Mouse (Mus musculus): ENCODE results near the gene Kcna10.
A peak's percentile ranks its signal among the peaks of the same experiment; 100 is the strongest.

The Kcna10 gene

DNA sequence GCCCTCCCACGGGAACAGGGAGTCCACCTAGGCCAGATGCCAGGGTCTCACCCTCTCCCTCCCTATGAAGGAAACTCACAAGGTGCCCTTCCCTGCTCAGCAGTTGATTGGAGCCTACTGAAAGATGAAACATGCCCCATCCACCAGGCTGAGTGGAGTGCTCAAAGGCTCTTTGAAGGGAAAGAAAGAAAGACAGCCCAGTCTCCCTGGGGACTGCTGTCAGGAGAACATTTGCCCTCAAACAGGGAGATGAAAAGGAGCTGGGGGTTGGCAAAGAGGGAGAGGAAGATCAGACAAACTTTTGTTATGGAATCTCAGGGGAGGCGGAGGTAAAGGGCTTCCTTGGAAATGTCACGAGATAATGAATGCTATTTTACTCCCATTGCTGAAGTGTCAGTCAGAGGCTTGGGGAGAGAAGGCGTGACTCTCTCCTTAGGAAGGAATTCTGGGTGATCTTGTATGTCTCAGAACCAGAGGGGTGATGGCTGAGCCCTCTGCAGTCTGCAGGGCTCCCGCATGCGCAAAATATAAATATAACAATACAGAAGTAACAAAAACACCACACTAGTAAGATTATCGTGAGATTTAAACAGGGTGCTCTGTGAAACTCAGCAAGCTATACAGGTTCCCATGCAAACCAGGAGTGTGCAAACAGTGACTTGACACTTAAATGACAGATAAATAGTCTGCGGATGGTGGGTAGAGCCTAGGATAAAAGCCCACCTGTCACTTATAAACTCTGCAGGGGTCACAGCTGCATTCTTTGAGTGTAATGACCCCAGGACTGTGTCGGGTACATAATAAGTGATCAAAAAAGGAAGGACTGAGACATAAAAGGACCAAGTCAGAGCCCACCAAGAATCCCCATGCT lies 18.7 kb downstream of the Kcna10 start:
- DNase-seq (ENCODE audit: low spot score in 2 of 2), result no peak

DNA sequence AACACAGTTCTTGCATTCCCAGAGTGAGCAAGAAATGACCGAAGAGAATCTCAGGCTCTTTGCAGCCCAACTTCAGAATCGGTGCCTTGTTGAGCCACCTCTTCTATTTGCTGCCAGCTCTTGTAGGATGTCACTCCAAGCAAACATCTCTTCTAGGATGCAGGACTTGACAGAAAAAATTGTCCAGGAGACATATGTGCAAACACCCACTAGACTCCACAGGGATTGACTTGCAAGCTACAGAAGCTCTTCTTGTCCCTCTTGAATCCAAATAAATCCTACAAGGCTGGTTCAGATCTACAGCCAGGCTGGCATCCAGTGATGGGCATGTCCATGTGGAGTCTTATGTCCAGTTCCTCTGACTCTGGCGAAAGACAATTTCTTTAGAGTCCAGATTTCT lies 21.6 kb downstream of the Kcna10 start:
- DNase-seq (ENCODE audit: low spot score in 2 of 2), result no peak

DNA sequence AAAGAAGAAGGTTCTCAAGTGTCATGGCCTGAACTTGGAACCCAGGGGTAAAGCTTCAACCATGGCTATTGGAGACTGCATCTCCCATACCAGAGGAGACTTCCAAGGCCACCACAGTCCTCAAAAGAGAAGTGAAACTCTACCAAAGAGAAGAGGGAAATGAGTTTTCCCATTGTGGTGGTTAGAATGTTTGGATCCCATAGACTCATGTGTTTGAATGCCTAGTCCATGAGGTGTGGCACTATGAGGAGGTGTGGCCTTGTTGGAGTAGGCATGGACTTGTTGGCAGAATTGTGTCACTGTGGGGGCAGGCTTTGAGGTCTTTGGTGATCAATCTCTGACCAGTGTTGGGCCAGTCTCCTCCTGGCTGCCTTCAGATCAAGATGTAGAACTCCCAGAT lies 22.3 kb downstream of the Kcna10 start:
- DNase-seq (ENCODE audit: low spot score in 2 of 2), result no peak

DNA sequence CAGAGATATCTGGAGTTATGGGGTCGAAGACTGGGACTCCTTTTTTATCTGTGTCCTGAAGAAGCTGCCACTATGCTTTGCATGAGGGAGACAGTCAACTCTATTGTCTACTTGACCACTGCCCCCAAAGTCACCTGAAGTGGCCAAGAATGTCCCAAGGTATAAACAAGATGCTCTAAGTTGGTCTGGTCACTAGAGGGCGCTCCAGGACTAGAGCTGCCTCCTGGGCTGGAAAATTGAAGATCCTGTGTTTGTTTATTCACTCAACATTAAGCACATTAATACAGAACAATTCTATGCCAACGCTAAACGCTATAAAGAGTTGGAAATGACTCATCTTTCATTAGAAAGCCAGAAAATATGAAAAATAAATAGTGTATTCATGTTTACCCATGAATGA lies 23.1 kb downstream of the Kcna10 start:
- peak; percentile 57 to 65 for DNase-seq (ENCODE audit: low spot score in 2 of 2)

DNA sequence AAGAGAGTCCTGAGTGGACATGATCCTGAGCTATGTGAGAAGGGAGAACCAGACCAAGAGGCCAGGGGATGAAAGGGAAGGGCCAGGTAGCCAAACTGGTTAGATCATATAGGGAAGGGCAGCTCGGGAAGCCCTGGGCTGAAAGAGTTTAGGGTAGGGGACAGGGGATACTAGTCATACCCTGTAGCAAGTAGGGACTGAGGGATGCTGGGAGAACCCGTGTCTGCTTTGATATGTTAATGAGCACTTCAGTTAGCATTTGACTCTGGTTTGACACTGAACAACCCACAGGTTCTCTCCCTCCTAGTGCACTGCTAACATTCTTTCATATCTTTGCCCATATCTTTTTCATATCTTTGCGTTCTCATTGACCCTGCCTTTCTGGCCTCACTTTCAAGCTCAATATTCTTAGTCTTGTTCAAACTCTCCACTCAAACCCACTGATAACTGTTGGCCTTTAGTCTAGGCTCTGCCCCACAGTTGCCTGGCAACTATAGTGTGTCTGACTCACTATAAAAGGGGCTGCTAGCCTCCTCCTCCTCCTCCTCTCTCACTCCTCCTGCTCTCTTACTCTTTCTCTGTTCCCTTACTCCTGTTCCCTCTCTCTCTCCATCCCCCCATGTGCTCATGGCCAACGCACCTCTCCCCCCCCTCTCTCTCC lies 23.8 kb downstream of the Kcna10 start:
- no peak for DNase-seq (ENCODE audit: low spot score in 2 of 2)

DNA sequence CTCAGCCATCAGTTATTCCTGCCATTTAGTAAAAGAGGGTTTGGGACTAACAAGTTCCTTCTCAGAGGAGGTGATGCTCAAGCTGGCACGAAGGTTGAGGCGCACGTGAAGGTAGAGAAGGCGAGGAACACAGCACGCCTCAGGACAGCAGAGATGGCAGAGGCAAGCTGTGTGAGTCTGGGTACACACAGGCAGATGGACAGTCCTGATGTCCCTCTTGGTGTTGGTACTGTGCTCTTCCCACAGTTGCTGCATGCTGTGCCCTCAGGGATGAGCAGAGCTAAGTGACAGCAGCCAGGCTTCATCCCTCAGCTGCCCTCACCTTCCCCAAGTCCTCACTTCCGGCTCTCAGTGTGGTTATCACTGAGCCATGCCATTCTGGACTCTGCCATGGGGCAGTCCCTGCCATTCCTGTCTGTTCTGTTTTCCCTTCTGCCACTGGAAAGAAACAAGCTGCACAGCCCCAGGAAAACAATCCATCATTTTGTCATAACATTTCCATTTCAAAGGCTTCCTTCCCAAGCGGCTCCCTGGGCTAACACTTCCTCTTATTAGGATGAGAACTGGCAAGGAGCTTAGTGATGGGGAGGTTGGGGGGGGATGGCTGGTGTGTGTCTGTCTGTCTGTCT lies 24.9 kb downstream of the Kcna10 start:
- no peak for DNase-seq (ENCODE audit: low spot score in 2 of 2)

DNA sequence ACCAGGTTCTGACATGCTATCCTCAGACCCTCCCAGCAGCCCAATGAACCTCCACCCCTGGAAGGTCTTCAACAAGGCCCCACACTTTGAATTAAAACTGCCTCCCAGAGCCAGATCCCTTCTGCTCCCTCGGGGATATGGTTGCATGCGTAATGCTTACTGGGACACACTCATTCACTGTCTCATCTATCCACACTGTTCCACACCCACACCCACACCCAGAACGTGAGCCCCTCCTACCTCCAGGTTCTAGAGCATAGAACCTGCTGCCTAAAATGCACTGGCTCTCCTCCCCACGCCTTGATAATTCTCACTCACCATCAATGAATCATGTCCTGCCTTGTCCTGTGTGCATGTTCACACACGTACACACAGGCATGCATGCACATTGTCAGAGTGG lies 31.8 kb downstream of the Kcna10 start:
- no peak for DNase-seq (ENCODE audit: low spot score in 2 of 2)

DNA sequence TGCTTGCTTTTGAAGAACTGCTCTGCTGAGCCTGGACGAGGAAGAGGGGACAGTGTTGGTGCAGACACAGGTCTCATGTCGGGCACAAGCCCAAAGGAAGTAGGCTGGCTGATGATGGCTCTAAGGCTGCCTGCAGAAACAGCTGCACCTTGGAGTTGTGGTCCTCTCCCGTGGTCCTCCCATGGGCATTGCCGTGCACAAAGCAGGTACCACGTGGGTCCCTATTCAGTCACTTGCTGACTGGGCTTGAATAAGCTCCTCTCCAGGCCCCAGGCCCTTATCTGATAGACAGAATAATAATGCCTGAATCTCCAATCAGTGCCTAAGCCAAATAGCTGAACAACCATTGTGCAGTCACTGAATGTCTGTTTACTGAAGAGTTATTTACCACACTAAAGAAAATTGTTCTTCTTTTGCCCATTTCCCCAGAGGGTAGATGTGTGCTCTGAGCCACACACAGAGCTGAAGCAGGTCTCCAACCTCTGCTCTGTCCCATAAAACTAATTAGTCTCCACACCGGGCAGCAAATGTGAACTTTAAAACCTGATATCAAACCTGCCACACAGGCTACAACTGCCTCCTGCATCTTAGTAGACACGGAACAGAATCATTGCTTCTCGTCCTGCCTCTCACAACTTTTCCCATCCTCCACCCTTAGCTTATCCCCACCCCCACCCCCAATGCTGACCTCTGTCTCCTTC lies 33.7 kb downstream of the Kcna10 start:
- no peak for DNase-seq (ENCODE audit: low spot score in 2 of 2)

DNA sequence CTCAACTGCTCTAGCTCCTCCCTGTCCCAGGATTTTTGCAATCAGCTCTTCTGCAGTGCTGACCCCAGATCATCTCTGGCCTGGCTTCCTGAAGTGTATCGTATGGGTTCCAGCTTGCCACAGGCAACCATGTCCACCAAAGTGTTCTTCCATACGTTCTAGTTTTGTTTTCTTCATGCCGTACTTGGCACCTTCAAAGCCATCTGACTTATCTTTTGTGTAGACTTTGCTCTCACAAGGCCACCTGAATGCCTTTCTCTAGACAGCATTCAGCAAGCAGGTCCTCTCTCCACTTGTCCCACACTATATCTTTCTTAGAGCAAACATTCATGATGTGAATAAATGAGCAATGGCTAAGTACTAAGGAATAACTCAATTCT lies 34.2 kb downstream of the Kcna10 start:
- no peak for DNase-seq (ENCODE audit: low spot score in 2 of 2)

DNA sequence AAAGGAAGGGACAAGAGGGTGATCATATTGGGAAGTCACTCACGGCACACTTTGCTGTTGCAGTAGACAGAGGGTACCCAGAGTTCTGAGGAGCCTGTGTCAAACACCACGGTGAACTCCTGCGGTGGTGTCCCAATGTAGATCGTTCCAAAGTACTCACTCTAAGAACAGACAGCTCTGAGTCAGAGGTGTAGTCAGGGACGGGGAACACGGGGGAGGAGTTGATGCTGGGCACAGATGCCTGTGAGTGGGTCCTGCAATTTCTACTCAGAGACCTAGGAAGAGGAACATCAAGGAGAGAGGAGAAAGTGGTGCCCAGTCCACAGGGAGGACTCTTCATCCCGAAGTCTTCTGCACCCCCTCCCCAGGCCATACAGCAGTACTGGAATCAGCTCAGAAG lies 35.7 kb downstream of the Kcna10 start:
- no peak for DNase-seq (ENCODE audit: low spot score in 2 of 2)

DNA sequence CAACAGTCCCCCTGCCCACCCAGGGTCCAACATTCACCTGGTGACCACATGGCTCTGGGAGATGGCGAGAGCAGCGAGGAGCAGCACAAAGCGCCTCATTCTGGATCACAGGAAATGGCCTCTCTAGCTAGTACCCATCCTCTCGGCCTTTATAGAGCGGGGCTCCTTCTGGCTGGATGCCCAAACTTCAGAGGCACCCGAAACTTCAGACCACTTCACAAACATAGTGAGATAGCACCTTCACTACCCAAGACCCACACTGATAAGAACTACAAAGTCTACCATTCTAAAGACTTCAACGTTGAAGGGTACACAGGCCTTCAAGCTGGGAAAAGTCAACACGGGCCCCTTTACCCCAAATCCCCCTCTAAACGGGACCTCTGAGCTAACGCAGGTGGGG lies 38.8 kb downstream of the Kcna10 start, which contains the start of gene Cym:
Gene Cym, minus strand, starts transcription at position 125 of the 400 bp plus-strand sequence.
- DNase-seq (ENCODE audit: low spot score in 2 of 2), result no peak

DNA sequence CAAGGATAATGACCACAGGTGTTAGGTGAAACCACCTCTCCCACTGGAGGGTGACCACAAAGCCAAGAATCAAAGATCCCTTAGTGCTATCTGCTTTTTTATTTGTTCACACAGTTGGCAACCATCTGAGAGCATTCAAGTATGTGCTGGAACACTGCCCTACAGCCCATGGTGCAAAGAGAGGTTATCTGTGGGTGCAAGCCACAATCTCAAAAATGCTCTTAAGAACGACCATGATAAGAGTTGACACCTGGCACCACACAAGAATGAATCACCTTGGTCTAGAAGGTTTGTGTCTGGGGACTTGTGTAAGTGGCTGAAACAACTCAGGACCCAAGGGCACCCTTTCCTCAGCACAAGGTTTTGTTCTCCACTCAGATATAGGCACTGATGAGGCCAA lies 40.4 kb downstream of the Kcna10 start:
- DNase-seq (ENCODE audit: low spot score in 2 of 2), result no peak

DNA sequence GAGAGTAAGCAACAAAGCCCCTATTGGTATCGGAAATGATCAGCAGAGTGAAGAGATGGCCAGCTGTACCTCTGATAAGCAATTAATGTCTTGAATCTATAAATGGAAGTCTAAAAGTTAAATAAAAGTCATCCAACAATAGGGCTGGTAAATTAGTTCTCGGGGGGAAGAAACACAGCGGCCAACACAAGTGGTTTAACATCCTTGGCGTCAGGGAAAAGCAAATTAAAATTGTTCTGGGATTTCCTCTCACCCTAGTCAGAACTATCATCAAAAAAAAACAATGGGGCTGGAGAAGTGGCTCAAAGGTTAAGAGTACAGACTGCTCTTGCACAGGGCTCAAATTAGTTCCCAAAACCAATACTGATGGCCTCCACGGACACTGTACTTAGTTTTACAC lies 43.0 kb downstream of the Kcna10 start:
- DNase-seq (ENCODE audit: low spot score in 2 of 2), result no peak

DNA sequence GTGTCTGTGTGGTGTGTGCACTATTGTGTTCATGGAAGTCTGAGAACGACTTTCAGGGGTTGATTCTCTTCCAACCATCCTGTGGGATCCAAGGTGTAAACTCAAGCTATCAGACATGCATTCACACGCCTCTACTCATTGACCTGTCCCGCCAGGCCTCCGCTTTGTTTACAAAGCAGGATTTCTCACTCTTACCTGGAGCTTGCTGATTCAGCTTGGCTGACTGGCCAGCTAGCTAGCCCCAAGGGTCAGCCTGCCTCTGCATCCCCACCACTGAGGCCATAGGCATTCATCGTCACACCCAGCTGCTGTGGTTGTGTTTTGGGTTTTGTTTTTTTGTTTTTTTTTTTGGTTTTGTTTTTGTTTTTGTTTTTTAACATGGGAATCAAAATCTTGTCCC lies 46.4 kb downstream of the Kcna10 start:
- no peak for DNase-seq (ENCODE audit: low spot score in 2 of 2)

DNA sequence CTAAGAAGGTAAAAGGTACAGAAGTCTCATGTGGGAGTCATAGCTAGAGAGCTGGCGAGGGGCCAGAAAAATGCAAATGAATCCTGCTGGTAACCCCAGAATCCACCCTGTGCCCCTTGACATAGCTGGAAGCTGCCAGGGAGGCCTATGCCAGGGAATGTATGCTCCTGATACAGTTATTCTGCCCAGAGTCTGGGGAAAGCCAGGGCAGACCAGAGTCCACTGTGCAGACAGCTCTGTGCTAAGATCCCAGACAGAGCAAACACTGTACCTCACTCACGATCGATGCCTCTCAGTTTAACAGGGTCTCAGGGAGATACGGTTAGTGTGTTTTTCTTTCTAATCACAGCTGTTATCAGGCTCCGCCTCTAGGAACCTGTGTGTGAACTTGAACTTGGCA lies 47.0 kb downstream of the Kcna10 start:
- no peak for DNase-seq (ENCODE audit: low spot score in 2 of 2)

DNA sequence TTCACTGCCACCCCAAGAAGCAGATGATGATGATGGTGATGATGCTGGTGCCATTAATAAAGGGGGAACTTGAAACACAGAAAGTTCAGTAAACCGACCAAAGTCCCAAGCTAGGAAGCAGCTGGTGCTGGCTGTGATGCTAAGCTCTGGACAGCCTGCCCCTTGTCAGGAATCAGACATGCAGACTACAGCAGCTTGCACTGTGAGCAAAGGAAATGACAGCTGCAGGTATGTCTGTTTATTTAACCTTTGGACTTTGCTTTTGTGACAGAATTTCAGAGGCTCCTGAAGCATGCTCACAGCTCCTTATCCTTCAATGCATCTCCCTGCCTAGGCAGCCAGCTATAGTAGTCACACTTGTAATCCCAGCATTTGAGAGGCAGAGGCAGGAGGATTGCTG lies 47.7 kb downstream of the Kcna10 start, which contains the start of gene A630076J17Rik:
Gene A630076J17Rik, plus strand, starts transcription at position 88 of the 400 bp plus-strand sequence.
- DNase-seq (ENCODE audit: low spot score in 2 of 2), result no peak

DNA sequence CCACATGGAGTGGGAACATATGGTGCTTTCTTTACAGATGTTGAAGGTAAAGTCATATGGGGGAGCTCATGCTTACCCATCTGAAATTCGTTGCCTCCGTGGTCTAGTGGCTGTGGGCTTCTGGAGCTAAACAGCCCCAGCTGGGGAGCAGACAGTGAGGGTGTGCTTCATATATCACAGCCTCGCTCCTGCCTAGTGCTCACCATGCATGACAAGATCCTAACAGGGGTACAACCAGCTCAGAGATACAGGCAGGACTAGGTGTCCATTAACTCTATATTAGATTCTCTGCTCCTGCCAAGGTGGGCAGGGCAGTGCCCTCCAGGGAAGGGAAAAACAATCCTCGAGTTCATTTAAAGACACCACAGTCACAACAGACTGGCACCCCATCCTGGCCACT lies 48.3 kb downstream of the Kcna10 start:
- DNase-seq (ENCODE audit: low spot score in 2 of 2), result no peak

DNA sequence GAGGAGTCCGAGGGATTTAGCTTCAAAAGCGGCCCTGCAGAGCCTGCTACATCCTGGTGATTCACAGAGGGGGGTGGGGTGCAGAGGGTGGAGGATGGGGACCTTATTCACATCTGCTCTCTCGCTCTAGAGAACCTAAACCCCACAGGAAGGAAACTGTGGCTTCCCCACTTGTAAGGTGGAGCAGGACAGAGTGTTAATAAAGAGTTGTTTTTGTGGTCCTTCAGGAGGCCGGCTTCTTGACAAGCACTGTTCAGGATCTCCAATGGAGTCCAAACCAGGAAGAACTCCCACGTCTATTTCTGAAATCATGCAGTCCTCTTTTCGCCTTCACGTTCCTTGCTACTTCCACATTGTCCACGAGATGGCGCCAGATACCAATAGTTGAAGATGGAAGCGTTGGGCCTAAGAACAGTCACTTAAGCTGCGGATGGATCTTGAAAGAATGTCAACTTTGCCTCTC lies 50.5 kb downstream of the Kcna10 start:
- DNase-seq (ENCODE audit: low spot score in 2 of 2), result peak; percentile 78 to 85

DNA sequence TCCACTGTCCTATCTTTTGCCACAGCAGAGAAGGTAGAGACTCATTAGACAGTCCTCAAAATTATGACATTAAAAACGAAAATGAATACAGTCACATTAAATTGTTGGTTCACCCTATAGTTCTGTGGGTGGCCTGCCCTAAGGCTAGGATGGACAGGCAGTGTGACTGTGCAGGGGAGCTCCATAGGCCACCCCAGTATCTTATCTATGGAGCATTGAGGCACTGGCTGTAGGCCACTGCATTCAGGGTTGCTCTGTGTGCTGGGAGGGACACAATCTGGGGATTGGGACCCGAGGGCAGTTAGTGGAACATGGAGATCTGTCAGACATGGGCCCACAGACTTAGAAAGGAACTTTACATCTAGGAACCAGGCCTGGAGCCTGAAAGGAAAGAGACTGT lies 51.1 kb downstream of the Kcna10 start:
- DNase-seq (ENCODE audit: low spot score in 2 of 2), result no peak

DNA sequence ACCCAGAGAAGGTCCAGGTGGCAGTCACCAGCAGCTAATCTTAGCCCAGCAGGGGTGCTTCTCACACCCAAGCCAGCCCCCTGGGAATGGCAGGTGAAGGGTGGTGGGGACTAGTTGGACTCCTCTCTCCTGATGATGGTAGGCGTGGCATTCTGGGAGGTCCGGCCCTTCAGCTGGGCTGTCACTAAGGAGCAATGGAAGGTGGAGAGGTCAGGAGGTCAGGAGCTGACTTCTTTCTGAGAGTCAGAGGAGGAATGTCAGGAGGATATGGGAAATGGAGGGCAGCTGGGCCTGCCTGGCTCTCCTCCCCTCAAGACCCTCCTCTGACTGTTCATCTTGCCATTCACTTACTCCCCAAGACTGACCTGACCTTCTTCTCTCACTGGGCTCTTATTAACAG lies 55.2 kb downstream of the Kcna10 start:
- DNase-seq (ENCODE audit: low spot score in 2 of 2), result no peak

DNA sequence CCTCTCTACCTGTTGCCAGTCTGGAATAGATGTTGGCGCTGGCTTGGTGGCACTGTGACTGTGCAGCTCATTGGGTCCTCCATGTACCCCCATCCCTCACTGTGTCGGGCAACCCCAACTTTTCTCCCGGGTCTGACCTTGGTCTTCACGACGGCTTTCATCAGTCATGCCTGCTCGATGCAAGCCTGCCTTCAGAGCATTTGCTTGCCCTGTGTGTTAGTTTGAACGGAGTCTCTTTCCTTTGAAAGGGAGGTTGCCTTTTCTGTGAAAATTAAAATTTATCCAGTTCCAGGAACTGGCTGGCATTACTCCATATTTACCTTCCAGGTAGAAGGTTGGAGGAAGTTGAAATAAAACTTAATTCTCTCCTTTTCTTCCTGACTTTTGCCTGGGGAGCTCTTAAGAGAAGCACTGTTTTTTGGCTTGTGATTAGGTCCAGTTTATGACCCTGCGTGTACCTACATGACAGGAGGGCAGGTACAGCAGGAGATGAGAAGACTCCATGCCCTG lies 55.7 kb downstream of the Kcna10 start:
- DNase-seq (ENCODE audit: low spot score in 2 of 2), result no peak

DNA sequence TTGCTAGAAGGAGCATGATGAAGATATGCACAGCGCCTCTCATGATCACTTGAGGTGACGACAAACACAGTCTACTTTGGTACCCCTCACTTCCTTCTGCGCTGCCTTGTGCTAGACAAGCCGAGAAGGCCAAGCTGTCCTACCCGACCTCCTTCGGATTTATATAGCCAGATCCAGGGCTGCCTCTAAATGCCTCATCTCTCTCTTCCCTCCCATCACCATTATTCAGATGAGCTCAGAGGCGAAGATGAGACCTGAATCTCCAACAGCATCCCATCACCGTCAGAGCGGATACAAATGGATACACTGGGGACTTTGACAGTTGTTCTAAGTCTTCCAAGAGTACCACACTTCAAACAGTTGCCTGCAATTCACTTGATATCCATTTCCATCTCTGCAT lies 56.8 kb downstream of the Kcna10 start, which contains the start of gene Prok1:
Gene Prok1, minus strand, starts transcription at position 101 of the 400 bp plus-strand sequence.
- no peak for DNase-seq (ENCODE audit: low spot score in 2 of 2)

Data from cerebellum, postnatal 4 days (tissue).